Mouse (Mus musculus) embryo, embryonic 10 days (tissue): ENCODE measurements around the gene Zap70.
A peak's percentile ranks its signal among the peaks of the same experiment; 100 is the strongest.

Source experiments
- DNase-seq: peaks from one replicate; pipeline ENCODE4 v3.0.0-alpha.2; 2015; ENCODE audit warnings: low spot score

The Zap70 gene

GRCm38 (mm10) chr1:36830913-36831866, 69.6 kb downstream of the Zap70 start:
- DNase-seq: peak; percentile 17
